Mouse (Mus musculus) spleen, adult 2 months (tissue): ENCODE measurements around the gene Srsf1.

Source experiments
- CTCF ChIP-seq: fragments of 200-500 bp; IDR thresholded peaks from 2 replicates; pipeline ENCODE4 v1.5.1; 2011; ENCODE audit warnings: mild to moderate bottlenecking, inconsistent platforms; ENCODE audit not compliant: insufficient read depth, insufficient read length, insufficient replicate concordance; ENCODE audit errors: extremely low read depth
- POLR2A ChIP-seq: fragments of 200-500 bp; IDR thresholded peaks from 2 replicates; pipeline ENCODE4 v1.6.1; 2011; ENCODE audit warnings: low read depth, low read length, inconsistent platforms

DNA sequence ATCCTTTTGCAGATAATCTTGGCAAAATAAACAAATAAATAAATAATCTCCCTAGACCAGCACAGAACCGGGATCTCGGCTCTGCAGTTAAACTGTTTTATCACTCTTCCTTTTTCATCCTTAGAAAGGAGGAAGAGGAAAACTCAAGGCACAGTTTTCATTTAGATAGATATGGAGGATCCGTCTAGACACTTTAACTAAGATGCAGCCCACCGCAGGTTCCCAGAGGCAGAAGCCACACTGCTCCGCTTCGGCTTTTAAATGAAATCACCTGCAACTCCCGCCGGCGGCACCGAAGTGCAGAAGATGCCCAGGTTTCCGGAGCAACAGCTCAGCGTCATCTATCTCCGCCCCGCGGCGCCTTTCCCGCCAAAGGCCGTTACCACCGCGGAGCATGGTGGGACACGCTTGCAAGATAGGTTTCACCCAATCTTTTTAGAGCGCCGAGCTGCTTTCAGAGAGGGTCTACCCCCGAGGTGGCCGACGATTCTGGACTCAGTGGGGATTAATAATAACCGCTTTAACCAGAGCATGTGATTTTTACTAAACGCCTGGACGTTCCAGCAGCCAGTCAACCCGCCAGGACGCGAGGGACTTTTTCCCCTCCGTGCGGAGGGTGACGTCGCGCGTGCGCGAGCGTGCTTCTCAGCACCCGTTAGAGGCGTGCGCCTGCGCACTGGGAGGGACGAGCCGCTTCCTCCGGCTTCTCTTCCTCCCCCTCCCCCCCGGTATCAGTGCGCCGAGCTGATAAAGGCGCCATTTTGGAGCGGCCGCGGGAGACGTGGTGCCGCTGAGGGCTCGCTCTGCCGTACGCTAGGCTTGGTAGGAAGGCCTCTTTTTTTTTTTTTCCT is at the start of gene Srsf1:
- TF ChIP-seq CTCF, result no peak
- TF ChIP-seq POLR2A, result peak; percentile 90
